Mouse (Mus musculus) layer of hippocampus, adult 9-11 months (tissue): ENCODE measurements at regions not wholly inside any gene's neighbourhood (a gene's known extent, or its start where the extent isn't known, plus 50 kb on each side); places are given as distances from the start of the nearest gene placed in this dataset.
A peak's percentile ranks its signal among the peaks of the same experiment; 100 is the strongest.

Experiments
- DNase-seq: peaks from one replicate; pipeline ENCODE4 v3.0.0; 2022

DNA sequence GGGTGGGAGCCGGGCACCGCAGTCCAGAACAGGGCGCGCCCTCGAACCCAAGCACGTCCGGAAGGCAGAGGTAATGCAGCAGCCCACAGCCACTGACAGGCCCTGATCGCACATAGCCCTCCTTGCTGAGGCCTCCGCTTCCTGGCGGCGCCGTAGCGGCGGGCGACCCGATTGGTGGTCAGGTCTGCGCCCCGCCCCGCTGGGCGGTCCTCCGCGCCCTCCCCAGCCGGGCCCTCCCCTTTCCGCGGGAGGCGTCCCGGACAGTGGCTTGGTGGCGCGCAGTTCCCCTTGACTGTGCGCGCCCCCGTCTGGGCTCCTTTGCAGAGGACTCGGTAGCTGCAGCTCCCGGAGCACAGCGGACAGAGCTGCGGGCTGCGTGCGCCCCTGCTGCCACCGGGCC, 375.5 kb upstream of the Asap2 start:
- DNase-seq = peak; percentile 63
